Mouse (Mus musculus) C2C12 (cell line): Measurements from ENCODE around the gene Slit3.

Experiments used
- CTCF ChIP-seq: IDR thresholded peaks from one replicate; pipeline ENCODE4 v1.5.1; 2011; ENCODE audit not compliant: control insufficient read depth, insufficient read depth, insufficient read length
- MYOD1 ChIP-seq: IDR thresholded peaks from one replicate; pipeline ENCODE4 v1.6.1; 2011; ENCODE audit warnings: low read depth; ENCODE audit not compliant: control insufficient read depth, insufficient read length
- USF1 ChIP-seq: IDR thresholded peaks from one replicate; pipeline ENCODE4 v1.6.1; 2011; ENCODE audit warnings: low read depth, mild to moderate bottlenecking, control low read depth, moderate library complexity

DNA sequence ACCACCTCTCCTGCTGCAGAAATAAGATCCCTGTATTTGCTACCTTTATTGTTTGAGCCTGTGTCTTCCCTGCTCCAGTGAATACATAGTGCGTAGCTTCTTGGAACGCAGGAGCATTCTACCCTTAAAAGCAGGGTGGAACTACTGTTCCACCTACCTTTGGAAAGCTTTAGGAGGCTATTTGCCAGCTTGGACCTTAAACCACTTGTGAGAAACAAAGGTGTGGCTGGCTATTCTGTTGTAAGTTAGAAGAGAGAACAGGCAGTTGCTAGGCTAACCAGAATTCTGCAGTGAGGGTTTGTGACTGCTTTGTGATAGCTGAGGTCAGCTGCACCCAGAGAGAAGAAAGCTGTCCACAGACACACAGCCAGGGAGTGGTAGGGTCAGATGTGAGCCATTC is 616.2 kb downstream of the Slit3 start:
- TF ChIP-seq USF1 (no peak), CTCF (no peak), MYOD1 (no peak)
